Mouse (Mus musculus): ENCODE results near the gene Sfxn4. TPM values are rescaled to one million over a fixed set of nuclear protein-coding genes. Genes with fewer than 3 reads are reported as not detected.

Sfxn4 gene
- polyA plus RNA-seq, 2 experiments = 9.7 to 11.2 TPM

- DNase-seq (ENCODE audit: low spot score) (peak; percentile 46), ATAC-seq (ENCODE audit: low FRiP score, low read depth) (no peak; the same call in 1 of the 2 replicates)
- WGBS = 8% methylated on average over 17 of the region's 17 CpGs
- Histone ChIP-seq H3K36me3 (ENCODE audit: control insufficient read depth, insufficient read depth, low read length) (no peaks in the 10 kb centered on the region), H3K27ac (replicated peaks; ENCODE audit: low read depth, low read length) (peak overlapping the region; percentile 97), H3K4me2 (replicated peaks; ENCODE audit: low read depth, low read length, severe bottlenecking) (peak overlapping the region; percentile 75), H3K4me1 (ENCODE audit: control insufficient read depth, insufficient read depth, low read length) (peaks cover 9% of the 10 kb centered on the region; the same call in 1 of the 2 replicates), H3K9ac (ENCODE audit: low read depth, low read length, severe bottlenecking) (peak overlapping the region; percentile 79; the same call in 1 of the 2 replicates), H3K4me3 (replicated peaks; ENCODE audit: low read length) (peak overlapping the region; percentile 74), H3K27me3 (ENCODE audit: control insufficient read depth, insufficient read depth, low read length) (no peaks in the 10 kb centered on the region), H3K9me3 (ENCODE audit: control insufficient read depth, low read length) (no peaks in the 10 kb centered on the region)
- no peak for TF ChIP-seq POLR2A (IDR thresholded peaks at IDR 0.05; ENCODE audit: borderline replicate concordance, extremely low read depth, insufficient read depth, insufficient read length)
Measured at GRCm38 (mm10) chr19:60889101-60889713, 27.9 kb upstream of the Sfxn4 start.

GRCm38 (mm10) chr19:60887637-60888036 lies 26.4 kb upstream of the Sfxn4 start:
- no peak for TF ChIP-seq POLR2A (IDR thresholded peaks at IDR 0.05; ENCODE audit: borderline replicate concordance, extremely low read depth, insufficient read depth, insufficient read length)
- H3K4me1 ChIP-seq (ENCODE audit: control insufficient read depth, insufficient read depth, low read length) = peaks cover 9% of the 10 kb centered on the region; the same call in 1 of the 2 replicates
- no peaks in the 10 kb centered on the region for H3K36me3 ChIP-seq (ENCODE audit: control insufficient read depth, insufficient read depth, low read length)
- DNase-seq (ENCODE audit: low spot score) (no peak), ATAC-seq (ENCODE audit: low FRiP score, low read depth) (no peak)
- no peak overlapping the region for H3K9ac ChIP-seq (ENCODE audit: low read depth, low read length, severe bottlenecking)
- no peaks in the 10 kb centered on the region for H3K27me3 ChIP-seq (ENCODE audit: control insufficient read depth, insufficient read depth, low read length)
- no peaks in the 10 kb centered on the region for H3K9me3 ChIP-seq (ENCODE audit: control insufficient read depth, low read length)
- H3K4me3 ChIP-seq (replicated peaks; ENCODE audit: low read length) = no peak overlapping the region
- H3K4me2 ChIP-seq (replicated peaks; ENCODE audit: low read depth, low read length, severe bottlenecking) = no peak overlapping the region
- no peak overlapping the region for H3K27ac ChIP-seq (replicated peaks; ENCODE audit: low read depth, low read length)
- 92% methylated on average over 2 of the region's 2 CpGs for WGBS

GRCm38 (mm10) chr19:60883129-60883528 lies 21.9 kb upstream of the Sfxn4 start:
- no peak overlapping the region for H3K4me3 ChIP-seq (replicated peaks; ENCODE audit: low read length)
- H3K27ac ChIP-seq (replicated peaks; ENCODE audit: low read depth, low read length) = no peak overlapping the region
- H3K36me3 ChIP-seq (ENCODE audit: control insufficient read depth, insufficient read depth, low read length) = no peaks in the 10 kb centered on the region
- no peak for ATAC-seq (ENCODE audit: low FRiP score, low read depth)
- no peak for TF ChIP-seq POLR2A (IDR thresholded peaks at IDR 0.05; ENCODE audit: borderline replicate concordance, extremely low read depth, insufficient read depth, insufficient read length)
- peak; percentile 53 for DNase-seq (ENCODE audit: low spot score)
- no peaks in the 10 kb centered on the region for H3K4me1 ChIP-seq (ENCODE audit: control insufficient read depth, insufficient read depth, low read length)
- H3K9ac ChIP-seq (ENCODE audit: low read depth, low read length, severe bottlenecking) = no peak overlapping the region
- WGBS = 5% methylated on average over 3 of the region's 3 CpGs
- H3K9me3 ChIP-seq (ENCODE audit: control insufficient read depth, low read length) = no peaks in the 10 kb centered on the region
- H3K27me3 ChIP-seq (ENCODE audit: control insufficient read depth, insufficient read depth, low read length) = no peaks in the 10 kb centered on the region
- no peak overlapping the region for H3K4me2 ChIP-seq (replicated peaks; ENCODE audit: low read depth, low read length, severe bottlenecking)

GRCm38 (mm10) chr19:60874064-60874694 lies 12.9 kb upstream of the Sfxn4 start, which contains the start of gene Prdx3:
TSS of gene Prdx3 (minus strand) at chr19:60874556.
- ATAC-seq (ENCODE audit: low FRiP score, low read depth) (peak; percentile 99), DNase-seq (ENCODE audit: low spot score) (peak; percentile 91)
- Histone ChIP-seq H3K4me3 (replicated peaks; ENCODE audit: low read length) (peak within 1 kb of the TSS; percentile 57), H3K4me2 (replicated peaks; ENCODE audit: low read depth, low read length, severe bottlenecking) (peak within 1 kb of the TSS; percentile 57), H3K4me1 (ENCODE audit: control insufficient read depth, insufficient read depth, low read length) (0 out of 2 replicates have a peak, but pooled peaks cover 3% of the 10 kb centered on the region), H3K9me3 (ENCODE audit: control insufficient read depth, low read length) (no peaks in the 10 kb centered on the region), H3K36me3 (ENCODE audit: control insufficient read depth, insufficient read depth, low read length) (peaks cover 11% of the 10 kb centered on the region), H3K9ac (ENCODE audit: low read depth, low read length, severe bottlenecking) (peak within 1 kb of the TSS; percentile 64), H3K27me3 (ENCODE audit: control insufficient read depth, insufficient read depth, low read length) (no peaks in the 10 kb centered on the region), H3K27ac (replicated peaks; ENCODE audit: low read depth, low read length) (peak within 1 kb of the TSS; percentile 40; the same call in 1 of the 2 replicates)
- WGBS = under 1% methylated on average over 28 of the region's 28 CpGs
- peak; percentile 60; the same call in 1 of the 2 replicates for TF ChIP-seq POLR2A (IDR thresholded peaks at IDR 0.05; ENCODE audit: borderline replicate concordance, extremely low read depth, insufficient read depth, insufficient read length)

GRCm38 (mm10) chr19:60873501-60873900 lies 12.2 kb upstream of the Sfxn4 start:
- Histone ChIP-seq H3K36me3 (ENCODE audit: control insufficient read depth, insufficient read depth, low read length) (peaks cover 16% of the 10 kb centered on the region), H3K27me3 (ENCODE audit: control insufficient read depth, insufficient read depth, low read length) (no peaks in the 10 kb centered on the region), H3K4me1 (ENCODE audit: control insufficient read depth, insufficient read depth, low read length) (0 out of 2 replicates have a peak, but pooled peaks cover 3% of the 10 kb centered on the region), H3K9ac (ENCODE audit: low read depth, low read length, severe bottlenecking) (no peak overlapping the region), H3K9me3 (ENCODE audit: control insufficient read depth, low read length) (no peaks in the 10 kb centered on the region), H3K27ac (replicated peaks; ENCODE audit: low read depth, low read length) (no peak overlapping the region), H3K4me2 (replicated peaks; ENCODE audit: low read depth, low read length, severe bottlenecking) (peak overlapping the region; percentile 57), H3K4me3 (replicated peaks; ENCODE audit: low read length) (peak overlapping the region; percentile 57)
- DNase-seq (ENCODE audit: low spot score) (no peak), ATAC-seq (ENCODE audit: low FRiP score, low read depth) (no peak)
- WGBS = 24% methylated on average over 4 of the region's 4 CpGs
- TF ChIP-seq POLR2A (IDR thresholded peaks at IDR 0.05; ENCODE audit: borderline replicate concordance, extremely low read depth, insufficient read depth, insufficient read length) = no peak

All from limb, embryonic 14.5 days (tissue).